19 mouse cellular contexts compared by ENCODE assay signal in genomic region chr7:125565516-125566285, GRCm38 (mm10). TPM values are rescaled to one million over a fixed set of nuclear protein-coding genes. Genes with fewer than 3 reads are reported as not detected.
DNase-seq lines count a peak whose midpoint lies in the region; ATAC-seq and TF ChIP-seq lines count a peak whose summit lies in the region.
"Had no signal": no experiment of that assay in that cellular context is flagged by ENCODE, and none has a peak within 500 bp of the region (broad histone marks: within the 10 kb centered on the region; RNA-seq: fewer than 3 reads in every experiment).

No protein-coding gene starts in this region.

- no peak for ATAC-seq in hindbrain, embryonic 13.5 days (ENCODE audit: low FRiP score)
- ATAC-seq in intestine, embryonic 16.5 days = no peak
- ATAC-seq: CD4-positive, CD25-positive, alpha-beta regulatory T cell, adult 4 months; forebrain, embryonic 16.5 days; hindbrain, embryonic 16.5 days; Patski had no signal

- H3ac ChIP-seq in C2C12 (ENCODE audit: control insufficient read depth, insufficient read length, low read depth) = no peak overlapping the region

- WGBS in hindbrain, embryonic 10.5 days = 51% methylated on average over 12 of the region's 12 CpGs
- 28% methylated on average over 12 of the region's 12 CpGs for WGBS in hindbrain, embryonic 13.5 days
- WGBS in intestine, embryonic 16.5 days = 67% methylated on average over 12 of the region's 12 CpGs

- H3K79me3 ChIP-seq in C2C12 (ENCODE audit: low read depth) = peaks cover 13% of the 10 kb centered on the region

- H3K4me3 ChIP-seq in hindbrain, embryonic 10.5 days = no peak overlapping the region
- no peak overlapping the region for H3K4me3 ChIP-seq in hindbrain, embryonic 13.5 days
- H3K4me3 ChIP-seq in C2C12 (ENCODE audit: insufficient read depth, poor library complexity, severe bottlenecking) = no peak overlapping the region
- no peak overlapping the region for H3K4me3 ChIP-seq in embryonic fibroblast, embryonic 13.5 days (ENCODE audit: insufficient read depth, low read length)
- H3K4me3 ChIP-seq in intestine, embryonic 16.5 days (ENCODE audit: low read length) = no peak overlapping the region
- H3K4me3 ChIP-seq: limb, embryonic 12.5 days; midbrain, embryonic 10.5 days had no signal

- TF ChIP-seq POLR2A in embryonic fibroblast, embryonic 13.5 days (IDR thresholded peaks at IDR 0.05; ENCODE audit: low read depth, low read length) = no peak

- H3K79me2 ChIP-seq in C2C12 (ENCODE audit: control insufficient read depth, insufficient read depth) = peaks cover 25% of the 10 kb centered on the region

- H3K27ac ChIP-seq in hindbrain, embryonic 10.5 days = peak overlapping the region; percentile 23; the same call in 1 of the 2 replicates
- H3K27ac ChIP-seq in hindbrain, embryonic 13.5 days = no peak overlapping the region
- peak overlapping the region; percentile 1; the same call in 1 of the 2 replicates for H3K27ac ChIP-seq in embryonic fibroblast, embryonic 13.5 days (ENCODE audit: insufficient read depth, low read length)
- H3K27ac ChIP-seq in intestine, embryonic 16.5 days (ENCODE audit: low read length) = no peak overlapping the region
- H3K27ac ChIP-seq: limb, embryonic 12.5 days; midbrain, embryonic 10.5 days had no signal

- no peaks in the 10 kb centered on the region for H3K9me3 ChIP-seq in hindbrain, embryonic 10.5 days
- H3K9me3 ChIP-seq in hindbrain, embryonic 13.5 days = no peaks in the 10 kb centered on the region
- H3K9me3 ChIP-seq in intestine, embryonic 16.5 days (ENCODE audit: control insufficient read depth, low read length) = no peaks in the 10 kb centered on the region
- H3K9me3 ChIP-seq: limb, embryonic 12.5 days; midbrain, embryonic 10.5 days had no signal

- peaks cover 47% of the 10 kb centered on the region for H3K4me1 ChIP-seq in hindbrain, embryonic 10.5 days (replicated peaks)
- peaks cover 13% of the 10 kb centered on the region for H3K4me1 ChIP-seq in hindbrain, embryonic 13.5 days (replicated peaks)
- H3K4me1 ChIP-seq in embryonic fibroblast, embryonic 13.5 days (ENCODE audit: control insufficient read depth, insufficient read depth, low read length) = peaks cover 10% of the 10 kb centered on the region
- H3K4me1 ChIP-seq in intestine, embryonic 16.5 days (ENCODE audit: control insufficient read depth, insufficient read depth, low read length) = peaks cover 16% of the 10 kb centered on the region

- DNase-seq in hindbrain, embryonic 10.5 days (ENCODE audit: low spot score) = peak; percentile 47
- DNase-seq in adrenal gland, adult 8-10 months = peak; percentile 84
- DNase-seq in right cerebral cortex, postnatal 25 days = no peak
- DNase-seq: cerebellum, adult 11 months; gastrocnemius, postnatal 14 days; kidney, adult 8-10 months; right cerebral cortex, postnatal 4 days; thymus, postnatal 4 days had no signal

- TF ChIP-seq CTCF in C2C12 (IDR thresholded peaks at IDR 0.05; ENCODE audit: control insufficient read depth, insufficient read depth, insufficient read length) = no peak
- TF ChIP-seq CTCF in embryonic fibroblast, embryonic 13.5 days (IDR thresholded peaks at IDR 0.05; ENCODE audit: borderline replicate concordance, insufficient read depth, low read length) = no peak

- H3K27me3 ChIP-seq in hindbrain, embryonic 10.5 days (ENCODE audit: insufficient read depth, poor library complexity, severe bottlenecking) = 0 out of 2 replicates have a peak, but pooled peaks cover 4% of the 10 kb centered on the region
- 0 out of 2 replicates have a peak, but pooled peaks cover 2% of the 10 kb centered on the region for H3K27me3 ChIP-seq in hindbrain, embryonic 13.5 days
- no peaks in the 10 kb centered on the region for H3K27me3 ChIP-seq in C2C12 (ENCODE audit: control insufficient read depth, insufficient read depth, insufficient read length)
- no peaks in the 10 kb centered on the region for H3K27me3 ChIP-seq in intestine, embryonic 16.5 days (replicated peaks; ENCODE audit: control insufficient read depth, insufficient read depth, low read length)
- H3K27me3 ChIP-seq: limb, embryonic 12.5 days; Patski had no signal

- no peak overlapping the region for H3K4me2 ChIP-seq in hindbrain, embryonic 13.5 days
- H3K4me2 ChIP-seq in intestine, embryonic 16.5 days (ENCODE audit: low read depth, low read length) = no peak overlapping the region
- H3K4me2 ChIP-seq: limb, embryonic 12.5 days had no signal

- H3K36me3 ChIP-seq in hindbrain, embryonic 10.5 days = peaks cover 24% of the 10 kb centered on the region; the same call in 1 of the 2 replicates
- H3K36me3 ChIP-seq in hindbrain, embryonic 13.5 days = no peaks in the 10 kb centered on the region
- H3K36me3 ChIP-seq in C2C12 (ENCODE audit: control insufficient read depth, insufficient read depth) = peaks cover 44% of the 10 kb centered on the region
- H3K36me3 ChIP-seq in intestine, embryonic 16.5 days (ENCODE audit: control insufficient read depth, insufficient read depth, low read length) = peaks cover 11% of the 10 kb centered on the region
- H3K36me3 ChIP-seq: limb, embryonic 12.5 days had no signal

- no peak overlapping the region for H3K9ac ChIP-seq in hindbrain, embryonic 13.5 days
- H3K9ac ChIP-seq in intestine, embryonic 16.5 days (ENCODE audit: low read depth, low read length) = no peak overlapping the region
- H3K9ac ChIP-seq: limb, embryonic 12.5 days had no signal

TF ChIP-seq in C2C12, 6 proteins besides CTCF, POLR2A, EP300 and RAD21:
- no peak for TF ChIP-seq USF1 (IDR thresholded peaks at IDR 0.05; ENCODE audit: low read depth)
- peak; percentile 40 for TF ChIP-seq FOSL1 (IDR thresholded peaks at IDR 0.05; ENCODE audit: insufficient read depth, low read length, poor library complexity, severe bottlenecking)
- TF ChIP-seq MYOD1 (IDR thresholded peaks at IDR 0.05; ENCODE audit: control insufficient read depth, insufficient read length, low read depth) = peak; percentile 36
- no peak for TF ChIP-seq CEBPB (IDR thresholded peaks at IDR 0.05; ENCODE audit: low read depth)
TF ChIP-seq in C2C12: peak in this region for 2.

RNA-seq across cellular contexts. Expression of gene Il4ra, which starts 13.8 kb away (rescaled TPM):
- 5.8 and 7.2 TPM in 2 replicates for polyA plus RNA-seq in hindbrain, embryonic 10.5 days (2016; fragmentation: Nextera tagmentation; extraction: Ambion mirVana)
- polyA plus RNA-seq in hindbrain, embryonic 13.5 days (2015; fragmentation: Nextera tagmentation; extraction: Ambion mirVana) = 4.1 and 4.2 TPM in 2 replicates
- polyA plus RNA-seq in C2C12 (2012; fragmentation: generic; extraction: Trizol) = 22.7 TPM
- total RNA-seq in adrenal gland, adult 8-10 months (2022) = 100 to 1,000 TPM in 2 of 4 experiments, 10 to 100 TPM in 2; 33.7 to 203 (median 102) TPM
- polyA plus RNA-seq in embryonic fibroblast, embryonic 13.5 days (2011; ENCODE audit: insufficient read length, low read depth, missing spikeins) = 45.7 and 58.6 TPM in 2 replicates
- 12.6 and 14.5 TPM in 2 replicates for polyA plus RNA-seq in intestine, embryonic 16.5 days (2015; fragmentation: Nextera tagmentation; extraction: Ambion mirVana)

RNA-seq across cellular contexts. Expression of gene Il21r, which starts 37.5 kb away (rescaled TPM):
- polyA plus RNA-seq in hindbrain, embryonic 10.5 days (2016; fragmentation: Nextera tagmentation; extraction: Ambion mirVana) = 0.41 and 0.49 TPM in 2 replicates
- polyA plus RNA-seq in hindbrain, embryonic 13.5 days (2015; fragmentation: Nextera tagmentation; extraction: Ambion mirVana) = 0.69 and 0.82 TPM in 2 replicates
- polyA plus RNA-seq in C2C12 (2012; fragmentation: generic; extraction: Trizol) = 0.35 TPM
- total RNA-seq in adrenal gland, adult 8-10 months (2022) = 1 to 10 TPM in 2 of 4 experiments, under 1 TPM in 2; 0.70 to 1.6 (median 0.96) TPM
- 0.25 TPM in 1 of 2 replicates, not detected in the other for polyA plus RNA-seq in embryonic fibroblast, embryonic 13.5 days (2011; ENCODE audit: insufficient read length, low read depth, missing spikeins)
- 0.38 and 0.59 TPM in 2 replicates for polyA plus RNA-seq in intestine, embryonic 16.5 days (2015; fragmentation: Nextera tagmentation; extraction: Ambion mirVana)
- polyA plus RNA-seq: heart, embryonic 14.5 days; Patski had no signal

Comparison
In these comparisons a context has a peak if more than half of its experiments do, and no peak if none do; other contexts are left out.
1. H3K27ac ChIP-seq: peak in hindbrain, embryonic 10.5 days (single experiment) and embryonic fibroblast, embryonic 13.5 days (single experiment); none in hindbrain, embryonic 13.5 days (single experiment) and intestine, embryonic 16.5 days (single experiment).